Mouse (Mus musculus): ENCODE data around the gene Astn1.
A peak's percentile ranks its signal among the peaks of the same experiment; 100 is the strongest.

The Astn1 gene

GRCm38 (mm10) chr1:158414198-158414597 is 52.1 kb downstream of the Astn1 start:
- DNase-seq (ENCODE audit: inconsistent ontology term), result no peak

- no peak for DNase-seq (ENCODE audit: inconsistent ontology term)
Measured at GRCm38 (mm10) chr1:158421451-158421850, 59.4 kb downstream of the Astn1 start.

GRCm38 (mm10) chr1:158422739-158423138 is 60.7 kb downstream of the Astn1 start:
- no peak for DNase-seq (ENCODE audit: inconsistent ontology term)

- DNase-seq (ENCODE audit: inconsistent ontology term), result no peak
Measured at GRCm38 (mm10) chr1:158446071-158446470, 84.0 kb downstream of the Astn1 start.

- DNase-seq (ENCODE audit: inconsistent ontology term), result no peak
Measured at GRCm38 (mm10) chr1:158447956-158448355, 85.9 kb downstream of the Astn1 start.

- DNase-seq (ENCODE audit: inconsistent ontology term), result no peak
Measured at GRCm38 (mm10) chr1:158452675-158453074, 90.6 kb downstream of the Astn1 start.

- DNase-seq (ENCODE audit: inconsistent ontology term), result no peak
Measured at GRCm38 (mm10) chr1:158453587-158453986, 91.5 kb downstream of the Astn1 start.

GRCm38 (mm10) chr1:158463975-158464374 is 101.9 kb downstream of the Astn1 start:
- DNase-seq (ENCODE audit: inconsistent ontology term), result peak; percentile 84

- DNase-seq (ENCODE audit: inconsistent ontology term), result no peak
Measured at GRCm38 (mm10) chr1:158465286-158465685, 103.2 kb downstream of the Astn1 start.

- DNase-seq (ENCODE audit: inconsistent ontology term), result peak; percentile 85
Measured at GRCm38 (mm10) chr1:158477841-158478240, 115.8 kb downstream of the Astn1 start.

- DNase-seq (ENCODE audit: inconsistent ontology term), result no peak
Measured at GRCm38 (mm10) chr1:158480285-158480684, 118.2 kb downstream of the Astn1 start.

- peak; percentile 9 for DNase-seq (ENCODE audit: inconsistent ontology term)
Measured at GRCm38 (mm10) chr1:158483733-158484132, 121.7 kb downstream of the Astn1 start.

- DNase-seq (ENCODE audit: inconsistent ontology term), result peak; percentile 87
Measured at GRCm38 (mm10) chr1:158489521-158490021, 127.5 kb downstream of the Astn1 start.

GRCm38 (mm10) chr1:158490175-158490574 is 128.1 kb downstream of the Astn1 start:
- peak; percentile 60 for DNase-seq (ENCODE audit: inconsistent ontology term)

GRCm38 (mm10) chr1:158493289-158493688 is 131.2 kb downstream of the Astn1 start:
- no peak for DNase-seq (ENCODE audit: inconsistent ontology term)

GRCm38 (mm10) chr1:158500140-158500539 is 138.1 kb downstream of the Astn1 start:
- no peak for DNase-seq (ENCODE audit: inconsistent ontology term)

GRCm38 (mm10) chr1:158501019-158501418 is 138.9 kb downstream of the Astn1 start:
- DNase-seq (ENCODE audit: inconsistent ontology term), result peak; percentile 34

- DNase-seq (ENCODE audit: inconsistent ontology term), result no peak
Measured at GRCm38 (mm10) chr1:158507610-158508009, 145.5 kb downstream of the Astn1 start.

- peak; percentile 77 for DNase-seq (ENCODE audit: inconsistent ontology term)
Measured at GRCm38 (mm10) chr1:158509112-158509855, 147.2 kb downstream of the Astn1 start.

- DNase-seq (ENCODE audit: inconsistent ontology term), result peak; percentile 21
Measured at GRCm38 (mm10) chr1:158510478-158511207, 148.6 kb downstream of the Astn1 start.

- DNase-seq (ENCODE audit: inconsistent ontology term), result no peak
Measured at GRCm38 (mm10) chr1:158512089-158512488, 150.0 kb downstream of the Astn1 start.

- no peak for DNase-seq (ENCODE audit: inconsistent ontology term)
Measured at GRCm38 (mm10) chr1:158512636-158513035, 150.6 kb downstream of the Astn1 start.

GRCm38 (mm10) chr1:158513572-158513971 is 151.5 kb downstream of the Astn1 start:
- DNase-seq (ENCODE audit: inconsistent ontology term), result no peak
